Mouse (Mus musculus) activated CD4-positive, CD25-positive, alpha-beta regulatory T cell, adult 9 weeks (primary cell): ENCODE measurements around the gene V1ra8. TPM values are rescaled to one million over a fixed set of nuclear protein-coding genes. Genes with fewer than 3 reads are reported as not detected.

ENCODE experiments used
- polyA plus RNA-seq: library from polyadenylated mRNA; unstranded; fragments of 100-300 nt; shearing (Covaris generic); gene quantifications from one replicate; pipeline ENCODE4 v1.2.1, GENCODE M21; 2017

V1ra8 gene
- not detected for polyA plus RNA-seq

DNA sequence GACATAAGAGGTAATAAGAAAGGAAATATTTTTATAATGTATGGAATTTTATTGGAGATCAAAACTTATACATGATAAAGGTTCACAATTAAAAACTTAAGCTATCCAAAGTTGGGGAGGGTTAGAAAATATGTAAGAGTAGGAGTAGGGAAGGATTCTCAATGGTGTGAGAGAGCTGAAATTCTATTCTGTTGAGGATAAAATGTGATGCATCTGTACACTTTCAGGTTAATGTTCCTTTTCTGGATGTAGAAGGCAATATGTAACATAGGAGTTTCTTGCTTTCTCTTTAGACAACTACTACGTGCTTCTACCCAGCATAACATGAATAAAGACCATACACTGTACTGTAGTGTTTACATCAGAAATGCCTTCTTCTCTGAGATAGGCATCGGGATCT, at the start of gene V1ra8:
V1ra8 (plus strand) TSS at position 301 of the 400 bp plus-strand sequence.

DNA sequence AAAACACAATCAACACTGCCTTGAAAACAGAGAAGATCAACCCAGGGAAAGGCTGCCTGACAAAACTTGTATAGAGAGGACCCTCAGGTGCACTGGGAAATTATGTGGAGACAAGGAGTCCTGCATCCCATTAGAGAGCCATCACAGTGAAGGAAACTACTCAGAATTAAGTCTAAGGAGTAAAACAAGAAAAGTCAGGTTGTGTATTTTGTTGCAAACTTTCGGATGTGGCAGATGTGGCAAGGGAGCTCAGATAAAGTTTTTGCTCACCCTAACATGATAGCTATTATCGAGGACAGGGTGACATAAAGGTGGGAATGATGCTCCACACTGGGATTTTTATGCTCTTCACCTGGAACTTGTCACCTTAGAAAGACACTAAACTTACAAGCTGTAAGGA, 28.1 kb upstream of the V1ra8 start, which contains the start of gene Vmn1r52:
Vmn1r52 (plus strand) TSS at position 301 of the 400 bp plus-strand sequence.

DNA sequence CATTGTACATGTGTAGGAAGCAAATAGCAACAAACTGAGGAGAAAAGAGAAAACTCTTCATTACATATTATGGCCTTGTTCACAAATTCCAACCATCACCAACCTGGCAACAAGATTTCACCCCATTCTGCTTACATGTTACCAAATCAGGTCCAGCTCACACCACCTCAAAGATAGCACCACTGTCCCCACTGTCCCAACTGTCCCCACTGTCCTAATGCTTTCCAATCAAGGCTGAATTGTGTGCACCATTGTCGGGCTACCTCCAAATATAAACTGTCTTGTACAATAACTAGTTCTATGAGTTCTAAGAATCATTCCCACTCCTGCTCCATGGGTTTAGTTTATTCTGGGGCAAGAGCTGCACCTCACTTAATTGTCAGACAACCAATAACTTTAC, 21.7 kb downstream of the V1ra8 start, which contains the start of gene Vmn1r53:
Vmn1r53 (minus strand) TSS at position 101 of the 400 bp plus-strand sequence.

DNA sequence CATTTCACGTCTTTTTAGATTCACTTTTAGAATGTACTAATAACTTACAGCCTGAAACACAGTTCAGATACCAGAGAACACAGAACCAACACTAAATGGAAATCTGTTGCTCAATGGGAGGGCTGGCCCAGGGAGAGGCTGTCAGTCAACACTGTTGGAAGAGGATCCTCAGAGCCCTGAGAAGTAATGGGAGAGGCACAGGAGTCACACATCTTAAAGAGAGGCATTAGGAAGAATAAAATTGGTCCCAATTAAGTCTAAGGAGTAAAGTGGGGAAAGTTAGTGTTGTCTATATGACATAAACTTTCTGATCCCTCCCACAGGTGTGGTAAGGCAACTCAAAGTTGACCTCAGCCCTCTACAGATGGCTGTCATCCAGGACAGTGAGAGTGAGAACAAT, 43.4 kb downstream of the V1ra8 start, which contains the start of gene Vmn1r54:
Vmn1r54 (plus strand) TSS at position 301 of the 400 bp plus-strand sequence.

Other genes starting within 250 kb of the V1ra8 start
- not detected for gene Vmn1r46, start 233.5 kb upstream of the V1ra8 start, polyA plus RNA-seq
- gene Vmn1r47, start 186.6 kb upstream of the V1ra8 start, polyA plus RNA-seq = not detected
- not detected for gene Vmn1r48, start 166.0 kb upstream of the V1ra8 start, polyA plus RNA-seq
- not detected for gene Vmn1r49, start 124.3 kb upstream of the V1ra8 start, polyA plus RNA-seq
- gene Vmn1r50, start 101.4 kb upstream of the V1ra8 start, polyA plus RNA-seq = not detected
- gene Vmn1r51, start 80.2 kb upstream of the V1ra8 start, polyA plus RNA-seq = not detected
- not detected for gene Vmn1r52, start 28.0 kb upstream of the V1ra8 start, polyA plus RNA-seq
- gene Vmn1r53, start 21.6 kb downstream of the V1ra8 start, polyA plus RNA-seq = not detected
- gene Vmn1r54, start 43.5 kb downstream of the V1ra8 start, polyA plus RNA-seq = not detected
- gene BC048671, start 98.4 kb downstream of the V1ra8 start, polyA plus RNA-seq = not detected
- gene Chst13, start 122.4 kb downstream of the V1ra8 start, polyA plus RNA-seq = not detected
- not detected for gene Uroc1, start 130.5 kb downstream of the V1ra8 start, polyA plus RNA-seq
- gene Zxdc, start 166.7 kb downstream of the V1ra8 start, polyA plus RNA-seq = 2.5 TPM
- not detected for gene Cfap100, start 226.0 kb downstream of the V1ra8 start, polyA plus RNA-seq